Mouse (Mus musculus): ENCODE measurements around the gene Pecam1. TPM values are rescaled to one million over a fixed set of nuclear protein-coding genes. Genes with fewer than 3 reads are reported as not detected.
A peak's percentile ranks its signal among the peaks of the same experiment; 100 is the strongest.

The Pecam1 gene
- total RNA-seq, 1 experiment from 2014 or later, result 46.2 TPM

DNA sequence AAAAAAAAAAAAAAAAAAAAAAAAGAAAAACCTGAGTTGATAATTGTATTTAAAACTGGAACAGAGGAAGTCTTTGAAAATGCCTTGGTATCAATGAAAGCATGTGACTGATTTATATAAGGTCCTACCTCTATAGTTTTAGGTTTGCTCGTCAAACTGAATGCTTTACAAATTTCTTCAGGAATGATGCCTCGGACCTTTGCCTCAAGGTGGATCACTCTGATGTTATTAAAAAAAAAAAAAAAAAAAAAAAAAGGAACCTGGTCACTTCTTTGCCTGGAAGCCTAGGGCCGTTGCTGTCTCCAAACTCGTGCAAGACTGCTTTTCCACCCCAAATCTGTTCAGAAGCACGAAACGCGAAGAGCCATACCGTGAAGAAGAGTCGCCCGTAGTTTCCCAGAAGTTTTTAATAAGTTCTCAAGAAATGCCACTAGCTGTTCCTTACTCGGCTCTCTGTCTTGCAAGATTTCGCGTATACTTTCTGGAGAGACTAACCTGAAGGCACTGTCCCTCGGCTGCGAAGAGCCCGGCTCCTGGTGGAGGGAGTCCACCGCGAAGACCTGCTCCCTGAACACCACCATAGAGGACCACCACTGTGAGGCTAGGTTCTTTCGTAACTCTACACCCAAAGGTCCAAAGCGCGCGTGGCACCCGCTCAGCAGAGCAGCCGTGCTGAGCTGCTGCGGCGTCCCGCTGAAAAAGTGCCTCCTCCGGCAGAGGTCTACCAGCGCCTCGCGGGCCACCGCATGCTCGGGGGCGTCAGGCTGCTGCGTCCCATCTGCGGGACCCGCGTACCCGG lies 28.4 kb upstream of the Pecam1 start:
- ATAC-seq (replicated peaks in 1 of 2; ENCODE audit: insufficient read depth in 1 of 2, low FRiP score in 2 of 2, low TSS enrichment in 1 of 2, low read depth in 1 of 2, poor library complexity in 2 of 2, severe bottlenecking in 2 of 2), result peak in 1 of 2 experiments; percentile 5; a peak in 2 of 4 replicates

DNA sequence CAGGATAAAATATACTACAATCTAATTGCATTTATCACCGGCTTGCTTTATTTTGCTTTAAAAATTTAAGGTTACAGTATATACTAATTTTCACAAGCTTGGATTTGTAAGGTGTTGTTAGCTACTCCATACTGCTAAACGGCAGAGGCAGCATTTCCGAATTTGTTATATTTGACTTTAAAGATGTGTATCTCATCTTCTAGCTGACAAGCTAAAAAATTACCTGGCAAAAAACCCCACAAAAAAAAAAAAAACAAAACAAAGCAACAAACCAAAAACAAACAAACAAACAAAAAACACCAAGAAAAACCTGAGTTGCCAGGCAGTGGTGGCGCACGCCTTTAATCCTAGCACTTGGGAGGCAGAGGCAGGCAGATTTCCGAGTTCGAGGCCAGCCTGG lies 27.7 kb upstream of the Pecam1 start:
- no peak for ATAC-seq (replicated peaks in 1 of 2; ENCODE audit: insufficient read depth in 1 of 2, low FRiP score in 2 of 2, low TSS enrichment in 1 of 2, low read depth in 1 of 2, poor library complexity in 2 of 2, severe bottlenecking in 2 of 2)

DNA sequence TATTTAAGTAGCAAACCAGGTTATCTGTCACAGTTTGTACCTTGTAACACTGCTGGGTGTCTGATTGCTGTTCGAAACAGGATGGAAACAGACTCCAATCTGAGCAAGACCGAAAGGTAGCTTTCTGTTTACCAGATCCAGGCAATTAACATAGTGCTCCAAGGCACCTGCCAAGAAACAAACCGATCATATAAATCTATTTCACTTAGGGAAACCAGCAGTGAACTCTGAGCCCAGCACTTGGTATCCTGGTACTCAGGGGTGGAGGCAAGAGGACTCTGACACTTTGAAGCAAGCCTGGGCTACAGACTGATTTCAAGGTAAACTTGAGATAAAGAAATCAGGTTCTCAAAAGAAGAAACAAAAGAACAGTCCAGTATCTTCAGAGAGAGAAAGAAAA lies 27.0 kb upstream of the Pecam1 start:
- ATAC-seq (replicated peaks in 1 of 2; ENCODE audit: insufficient read depth in 1 of 2, low FRiP score in 2 of 2, low TSS enrichment in 1 of 2, low read depth in 1 of 2, poor library complexity in 2 of 2, severe bottlenecking in 2 of 2), result no peak

DNA sequence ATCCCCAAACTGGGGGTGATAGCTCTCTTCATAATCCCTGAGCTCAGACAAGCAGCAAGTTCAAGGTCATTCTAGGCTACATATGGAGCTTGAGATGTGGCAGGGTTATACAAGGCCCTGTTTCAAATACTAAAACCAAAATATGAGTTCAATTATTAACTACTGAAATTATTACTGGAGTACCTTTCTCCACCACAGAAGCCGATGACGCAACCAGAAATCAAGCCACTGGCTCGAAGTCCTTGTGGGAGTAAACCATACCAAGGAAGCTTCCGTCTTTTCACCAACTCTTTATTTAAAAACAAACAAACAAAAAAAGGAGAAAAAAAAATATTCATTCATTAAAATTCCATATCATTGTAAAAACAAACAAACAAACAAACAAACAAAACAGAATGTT lies 26.5 kb upstream of the Pecam1 start:
- no peak for ATAC-seq (replicated peaks in 1 of 2; ENCODE audit: insufficient read depth in 1 of 2, low FRiP score in 2 of 2, low TSS enrichment in 1 of 2, low read depth in 1 of 2, poor library complexity in 2 of 2, severe bottlenecking in 2 of 2)

DNA sequence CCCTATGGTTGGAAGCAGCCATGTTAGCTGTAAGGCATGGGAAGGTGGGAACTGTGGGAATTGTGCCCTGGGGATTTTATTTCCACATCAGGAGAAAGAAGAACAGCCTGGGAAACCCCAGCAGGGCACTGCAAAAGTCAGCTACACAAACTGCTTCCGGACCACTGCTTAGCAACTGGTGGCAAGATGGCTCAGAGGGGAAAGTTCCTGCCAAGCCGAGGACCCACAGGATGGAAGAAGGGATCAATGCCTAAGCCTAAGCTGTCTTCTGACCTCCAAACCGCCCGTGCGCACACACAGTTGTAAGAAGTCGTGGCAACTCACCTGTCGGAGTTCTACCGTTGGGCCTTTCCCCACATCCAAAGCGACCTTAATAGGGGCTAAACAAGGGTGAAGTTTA lies 22.6 kb upstream of the Pecam1 start:
- no peak for ATAC-seq (replicated peaks in 1 of 2; ENCODE audit: insufficient read depth in 1 of 2, low FRiP score in 2 of 2, low TSS enrichment in 1 of 2, low read depth in 1 of 2, poor library complexity in 2 of 2, severe bottlenecking in 2 of 2)

DNA sequence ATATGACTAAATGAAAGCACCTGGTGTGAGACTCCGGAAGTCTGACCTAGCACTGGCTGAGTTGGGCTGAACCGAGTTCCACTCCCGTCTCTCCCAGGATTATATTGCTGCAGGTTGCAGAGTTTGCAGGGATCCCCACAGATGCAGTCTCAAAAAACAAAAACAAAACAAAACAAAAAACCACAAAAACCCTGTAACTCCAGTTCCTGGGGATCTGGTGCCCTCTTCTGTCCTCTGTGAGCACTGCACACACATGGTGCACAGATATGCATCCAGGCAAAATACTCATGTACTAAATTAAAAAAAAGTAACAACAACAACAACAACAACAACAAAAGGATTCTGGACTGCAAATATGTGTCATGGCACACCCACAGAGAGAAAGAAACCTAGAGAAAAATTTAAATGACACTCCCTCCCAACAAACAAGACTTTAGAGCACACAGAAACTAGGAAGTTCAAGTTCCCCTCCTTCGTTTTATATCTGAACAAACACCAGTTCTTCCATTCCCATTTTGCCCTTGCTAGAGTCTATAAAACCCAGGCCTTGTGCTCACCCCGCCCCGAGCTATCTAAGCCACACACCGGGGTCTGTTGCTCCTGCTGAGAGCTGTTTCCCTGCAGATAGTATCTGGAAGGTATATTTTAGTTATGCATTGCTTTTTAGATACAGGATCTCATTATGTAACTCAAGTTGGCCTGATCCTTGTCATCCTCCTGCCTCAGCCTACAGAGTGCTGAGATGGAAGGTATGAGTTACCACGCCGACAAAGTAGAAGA lies 20.0 kb upstream of the Pecam1 start:
- ATAC-seq (replicated peaks in 1 of 2; ENCODE audit: insufficient read depth in 1 of 2, low FRiP score in 2 of 2, low TSS enrichment in 1 of 2, low read depth in 1 of 2, poor library complexity in 2 of 2, severe bottlenecking in 2 of 2), result peak; percentile 37 to 46; a peak in 1 of 4 replicates

DNA sequence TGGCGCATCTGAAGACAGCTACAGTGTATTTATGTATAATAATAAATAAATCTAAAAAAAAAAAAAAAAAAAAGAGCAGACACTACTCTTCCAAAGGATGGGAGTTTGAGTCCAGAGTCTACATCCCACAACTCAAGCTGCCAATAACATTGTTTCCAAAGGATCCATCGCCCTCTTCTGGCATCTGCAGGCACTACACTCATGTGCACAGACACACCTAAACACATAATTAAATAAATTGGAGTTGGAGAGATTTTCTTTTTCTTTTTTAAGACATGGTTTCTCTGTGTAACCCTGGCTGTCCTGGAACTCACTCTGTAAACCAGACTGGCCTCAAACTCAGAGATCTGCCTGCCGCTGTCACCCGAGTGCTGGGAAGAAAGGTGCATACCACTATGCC lies 17.1 kb upstream of the Pecam1 start:
- no peak for ATAC-seq (replicated peaks in 1 of 2; ENCODE audit: insufficient read depth in 1 of 2, low FRiP score in 2 of 2, low TSS enrichment in 1 of 2, low read depth in 1 of 2, poor library complexity in 2 of 2, severe bottlenecking in 2 of 2)

DNA sequence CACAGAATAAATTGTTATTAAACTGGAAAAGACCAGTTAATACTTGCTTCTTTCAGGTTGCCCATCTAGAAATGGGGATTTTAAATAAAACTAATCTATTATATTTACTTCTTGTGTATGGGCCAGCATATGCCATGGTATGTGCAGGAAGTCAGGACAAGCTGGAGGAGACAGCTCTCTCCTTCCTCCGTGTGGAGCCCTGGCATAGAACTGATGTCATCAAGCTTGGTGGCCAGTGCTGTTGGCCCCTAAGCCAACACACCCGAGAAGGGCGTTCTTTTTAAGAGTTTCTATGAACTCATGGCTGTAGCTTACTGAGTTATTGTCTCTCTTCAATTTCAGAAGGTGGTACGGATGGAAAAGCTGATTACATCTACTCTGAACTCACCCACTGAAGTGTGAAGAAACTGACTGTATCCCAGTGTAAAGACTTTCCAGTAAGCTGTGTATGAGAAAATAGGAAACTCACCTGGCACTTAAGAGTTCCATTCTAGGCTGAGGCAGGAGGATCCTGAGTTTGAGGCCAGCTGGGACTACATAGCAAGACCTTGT lies 16.3 kb upstream of the Pecam1 start:
- no peak for ATAC-seq (replicated peaks in 1 of 2; ENCODE audit: insufficient read depth in 1 of 2, low FRiP score in 2 of 2, low TSS enrichment in 1 of 2, low read depth in 1 of 2, poor library complexity in 2 of 2, severe bottlenecking in 2 of 2)

DNA sequence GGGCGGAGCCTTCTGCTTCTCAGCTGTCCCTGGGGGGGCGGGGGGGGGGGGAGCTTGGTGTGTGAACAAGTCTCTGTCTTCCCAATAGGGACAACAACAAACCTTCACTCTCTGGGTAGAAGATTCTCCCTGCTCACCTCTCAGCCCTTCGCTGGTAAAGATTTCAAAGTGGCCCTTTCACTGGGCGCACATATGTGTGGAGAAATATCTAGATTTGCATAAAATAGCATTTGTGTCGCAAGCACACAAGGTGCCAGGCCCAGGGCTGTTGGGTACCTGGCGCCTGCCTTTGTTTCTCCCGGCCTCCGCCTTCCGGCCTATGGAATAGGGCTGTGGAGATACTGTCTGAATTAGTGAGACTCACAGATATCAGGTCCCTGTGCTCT lies 12.4 kb upstream of the Pecam1 start:
- ATAC-seq (replicated peaks in 1 of 2; ENCODE audit: insufficient read depth in 1 of 2, low FRiP score in 2 of 2, low TSS enrichment in 1 of 2, low read depth in 1 of 2, poor library complexity in 2 of 2, severe bottlenecking in 2 of 2), result no peak

DNA sequence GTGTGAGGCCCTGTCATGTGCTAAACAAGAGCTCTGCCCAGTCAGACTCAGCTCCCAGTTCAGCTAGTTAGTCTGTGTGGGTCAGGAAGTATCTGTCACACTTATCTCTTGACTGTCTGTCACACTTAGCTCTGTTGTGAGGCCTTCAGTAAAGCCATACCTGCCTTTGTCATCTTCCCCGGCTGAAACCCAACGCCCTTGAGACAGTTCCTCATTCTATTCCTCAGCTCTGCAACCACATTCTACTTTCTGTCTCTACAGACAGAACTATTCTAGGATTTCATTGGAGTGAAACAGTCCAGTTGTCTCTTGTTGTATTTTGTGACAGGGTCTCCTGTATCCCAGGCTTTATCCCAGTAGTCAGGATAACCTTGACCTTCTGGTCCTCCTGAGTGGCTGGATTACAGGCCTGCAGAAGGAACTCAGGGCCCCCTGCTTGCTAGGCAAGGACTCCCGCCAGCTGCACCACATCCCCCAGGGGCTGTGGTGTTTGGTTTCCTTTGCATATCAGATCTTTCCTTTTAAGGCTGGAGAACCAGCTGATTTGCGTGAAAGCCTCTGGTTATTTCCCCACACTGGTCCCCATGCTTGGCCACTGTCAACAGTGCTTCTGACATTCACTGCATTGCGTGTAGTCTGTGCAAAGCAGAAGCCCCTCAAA lies 11.8 kb upstream of the Pecam1 start:
- peak; percentile 71 to 81 for ATAC-seq (replicated peaks in 1 of 2; ENCODE audit: insufficient read depth in 1 of 2, low FRiP score in 2 of 2, low TSS enrichment in 1 of 2, low read depth in 1 of 2, poor library complexity in 2 of 2, severe bottlenecking in 2 of 2)

DNA sequence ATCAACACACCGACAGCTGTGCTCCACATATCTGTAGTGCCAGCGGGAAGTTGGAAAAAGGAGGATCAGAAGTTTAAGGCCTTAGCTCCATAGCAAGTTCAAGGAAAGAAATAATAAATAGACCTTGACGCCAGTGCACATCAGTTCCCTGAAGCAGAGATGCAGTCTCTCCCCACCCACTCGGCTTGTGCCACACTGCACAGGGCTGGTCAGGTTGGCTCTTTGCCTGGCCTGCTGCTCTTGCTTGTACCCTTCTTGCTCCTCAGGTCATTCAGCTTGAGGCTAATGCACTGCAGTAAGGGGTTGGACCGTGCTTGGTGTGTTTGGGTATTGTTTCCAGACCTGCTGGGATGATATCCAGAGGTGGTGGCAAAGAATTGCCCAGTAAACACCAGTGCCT lies 10.1 kb upstream of the Pecam1 start:
- ATAC-seq (replicated peaks in 1 of 2; ENCODE audit: insufficient read depth in 1 of 2, low FRiP score in 2 of 2, low TSS enrichment in 1 of 2, low read depth in 1 of 2, poor library complexity in 2 of 2, severe bottlenecking in 2 of 2), result no peak

DNA sequence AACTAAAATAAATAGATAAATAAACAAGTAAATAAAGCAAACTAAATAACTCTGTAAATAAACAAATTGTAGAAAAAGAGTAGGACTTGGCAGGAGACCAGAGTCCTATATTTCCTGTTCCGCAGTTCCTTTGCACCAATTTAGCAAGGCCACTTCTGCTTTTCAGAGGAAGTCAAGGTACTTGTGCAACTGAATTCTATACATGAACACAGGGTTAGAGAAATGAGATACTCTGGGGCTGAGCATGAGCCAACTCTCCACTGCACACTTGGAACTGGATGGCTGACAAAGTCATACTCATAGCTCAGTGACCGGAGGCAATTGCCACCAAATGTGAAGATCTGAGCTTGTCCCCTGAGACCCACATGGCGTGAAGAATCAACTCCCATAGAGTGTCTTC lies 8.6 kb upstream of the Pecam1 start:
- peak; percentile 51 to 66; a peak in 2 of 4 replicates for ATAC-seq (replicated peaks in 1 of 2; ENCODE audit: insufficient read depth in 1 of 2, low FRiP score in 2 of 2, low TSS enrichment in 1 of 2, low read depth in 1 of 2, poor library complexity in 2 of 2, severe bottlenecking in 2 of 2)

DNA sequence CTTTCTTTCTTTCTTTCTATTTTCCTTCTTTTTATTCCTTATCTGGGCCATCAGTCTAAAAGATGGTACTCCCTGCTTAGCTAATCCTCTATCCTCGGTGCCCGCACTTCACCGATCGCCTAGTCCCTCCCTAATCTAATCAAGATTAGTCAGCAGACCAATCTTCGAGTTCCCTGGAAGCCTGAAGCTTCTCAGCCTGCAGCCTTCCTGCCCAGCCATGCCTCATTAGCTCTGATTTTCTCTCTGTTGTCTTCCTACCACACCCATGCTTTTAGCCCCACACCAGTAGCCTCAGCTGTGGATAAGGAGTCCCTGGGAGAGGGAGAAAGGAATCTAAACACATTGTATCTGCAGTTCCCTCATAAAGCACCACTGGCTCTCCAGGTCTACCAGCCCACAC lies 5.2 kb upstream of the Pecam1 start:
- ATAC-seq (replicated peaks in 1 of 2; ENCODE audit: insufficient read depth in 1 of 2, low FRiP score in 2 of 2, low TSS enrichment in 1 of 2, low read depth in 1 of 2, poor library complexity in 2 of 2, severe bottlenecking in 2 of 2), result no peak

DNA sequence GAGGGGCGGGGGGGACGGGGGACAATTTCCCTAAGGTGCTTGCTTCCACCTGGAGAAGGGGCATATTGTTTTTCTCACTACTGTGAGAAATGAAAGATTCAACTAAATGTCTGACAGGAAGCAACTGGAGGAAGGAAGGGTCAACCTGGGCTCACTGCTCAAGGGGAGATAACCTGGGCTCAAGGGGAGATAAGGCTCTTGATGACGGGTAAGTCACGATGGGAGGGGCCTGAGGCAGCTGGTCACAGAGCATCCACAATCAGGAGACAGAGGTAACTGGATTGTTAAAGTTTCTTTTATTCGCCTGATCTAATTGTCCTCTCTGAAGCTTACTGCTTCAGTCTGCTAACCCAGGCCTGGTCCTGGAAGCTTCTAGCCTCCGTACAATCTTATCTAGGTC lies 2.9 kb upstream of the Pecam1 start:
- no peak for ATAC-seq (replicated peaks in 1 of 2; ENCODE audit: insufficient read depth in 1 of 2, low FRiP score in 2 of 2, low TSS enrichment in 1 of 2, low read depth in 1 of 2, poor library complexity in 2 of 2, severe bottlenecking in 2 of 2)

DNA sequence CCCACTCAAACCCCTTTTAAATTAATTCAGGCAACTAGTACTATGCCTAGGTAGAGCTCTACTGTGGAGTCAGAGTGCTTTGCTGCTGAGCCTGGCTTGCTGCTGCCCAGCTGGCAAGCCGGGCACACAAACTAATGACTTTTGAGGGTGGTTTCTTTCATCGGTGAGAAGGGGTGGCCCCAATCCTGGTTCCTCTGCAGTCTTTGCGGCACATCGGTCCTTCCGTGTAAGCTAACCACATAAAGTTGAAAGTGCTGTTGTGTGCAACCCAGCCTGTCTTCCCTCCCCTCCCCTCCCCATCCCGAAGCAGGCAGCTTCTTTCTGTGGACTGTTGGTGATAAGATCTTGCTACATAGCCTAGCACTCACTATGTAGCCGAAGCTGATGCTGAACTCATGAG lies 1.7 kb upstream of the Pecam1 start:
- peak; percentile 65 to 85 for ATAC-seq (replicated peaks in 1 of 2; ENCODE audit: insufficient read depth in 1 of 2, low FRiP score in 2 of 2, low TSS enrichment in 1 of 2, low read depth in 1 of 2, poor library complexity in 2 of 2, severe bottlenecking in 2 of 2)

DNA sequence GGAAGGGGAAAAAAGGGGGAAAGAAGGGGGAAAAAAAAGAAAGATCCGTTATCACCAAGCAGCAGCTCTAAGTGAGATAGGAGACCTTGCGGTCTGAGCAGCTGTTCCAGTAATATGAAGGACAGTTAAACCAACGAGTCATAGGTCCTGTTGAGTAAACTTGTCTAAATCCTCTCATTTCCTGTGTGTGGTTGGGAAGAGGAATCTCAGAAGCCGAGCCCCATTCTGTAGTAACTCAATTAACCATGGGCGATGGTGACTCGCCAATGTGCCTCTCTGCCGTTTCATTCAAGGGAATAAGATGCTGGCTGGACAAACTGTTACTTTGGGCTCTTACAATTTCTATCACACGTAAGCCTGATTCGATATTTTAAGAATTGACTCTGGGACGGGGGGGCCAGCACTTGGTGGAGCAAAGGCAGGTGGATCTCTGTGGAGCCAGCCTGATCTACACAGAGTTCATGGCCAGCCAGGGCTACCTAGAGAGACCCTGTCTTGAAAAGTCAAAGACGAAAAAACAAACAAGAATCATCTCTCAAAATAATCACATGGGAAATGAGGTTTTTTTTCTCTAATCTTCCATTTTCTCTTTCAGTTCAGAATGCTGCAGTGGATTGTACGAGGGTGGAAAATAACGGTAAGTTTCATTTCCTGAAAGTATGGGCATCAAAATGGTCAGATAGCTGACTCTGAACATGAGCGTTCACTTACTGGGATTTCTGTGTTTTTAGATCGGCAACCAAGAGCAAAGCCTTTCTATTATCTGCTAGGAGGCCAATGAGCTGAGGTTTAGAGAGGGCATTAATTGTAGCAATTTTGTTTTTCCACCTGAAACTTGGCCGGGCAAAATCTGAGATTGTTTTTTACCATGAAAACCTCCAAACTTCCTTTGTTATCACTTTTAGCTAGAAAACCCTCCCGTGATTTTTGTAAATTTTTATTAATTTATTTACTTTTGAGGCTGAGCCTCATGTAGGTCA lies 901 bp upstream of the Pecam1 start, which contains the start of gene Milr1:
Gene Milr1, plus strand, starts transcription at position 188 of the 980 bp plus-strand sequence.
- ATAC-seq (replicated peaks in 1 of 2; ENCODE audit: insufficient read depth in 1 of 2, low FRiP score in 2 of 2, low TSS enrichment in 1 of 2, low read depth in 1 of 2, poor library complexity in 2 of 2, severe bottlenecking in 2 of 2), result peak; percentile 42 to 52

Measured in hematopoietic stem cell, adult 5-6 weeks (primary cell).